Mouse (Mus musculus) mouse embryonic stem cell (cell line): ENCODE data around the gene Plgrkt.

ENCODE experiments used
- in situ Hi-C, 2 experiments: fragments of 300-500 bp; cut with MboI; formaldehyde crosslinking; loops; 1 replicate in 1 of 2; 3 replicates in 1 of 2; pipeline ENCODE4 v1.14.3; 2019 to 2020; ENCODE audit warnings: low sequenced_read_pairs in 2 of 2, low pct_unique_long_range_greater_than_20kb in 1 of 2, mixed read lengths in 1 of 2; ENCODE audit not compliant: unreplicated experiment in 1 of 2

Gene Plgrkt

GRCm38 (mm10) chr19:29385822-29386221, 18.6 kb upstream of the Plgrkt start:
- in situ Hi-C loops, result no loop called here

GRCm38 (mm10) chr19:29384994-29385393, 17.8 kb upstream of the Plgrkt start:
- in situ Hi-C loops, result no loop called here

- in situ Hi-C loops, result no loop called here
These were observed 17.2 kb upstream of the Plgrkt start for GRCm38 (mm10) chr19:29384412-29384811.

GRCm38 (mm10) chr19:29383368-29383767, 16.2 kb upstream of the Plgrkt start:
- in situ Hi-C loops, result no loop called here

GRCm38 (mm10) chr19:29379839-29380603, 12.8 kb upstream of the Plgrkt start:
- in situ Hi-C loops, result no loop called here

- in situ Hi-C loops, result no loop called here
These were observed 9.2 kb upstream of the Plgrkt start for GRCm38 (mm10) chr19:29376382-29376781.

GRCm38 (mm10) chr19:29374947-29375346, 7.8 kb upstream of the Plgrkt start:
- in situ Hi-C loops, result loop anchor here in 1 of 2 experiments (25.0 kb wide), 1 partner anchor 588 kb away; no protein-coding TSS in a partner anchor

GRCm38 (mm10) chr19:29373438-29373837, 6.2 kb upstream of the Plgrkt start:
- in situ Hi-C loops, result loop anchor here in 1 of 2 experiments (25.0 kb wide), 1 partner anchor 586 kb away; no protein-coding TSS in a partner anchor

GRCm38 (mm10) chr19:29372621-29373020, 5.4 kb upstream of the Plgrkt start:
- in situ Hi-C loops, result loop anchor here in 1 of 2 experiments (25.0 kb wide), 1 partner anchor 585 kb away; no protein-coding TSS in a partner anchor

GRCm38 (mm10) chr19:29372138-29372537, 4.9 kb upstream of the Plgrkt start:
- in situ Hi-C loops, result loop anchor here in 1 of 2 experiments (25.0 kb wide), 1 partner anchor 585 kb away; no protein-coding TSS in a partner anchor

GRCm38 (mm10) chr19:29371284-29372081, 4.3 kb upstream of the Plgrkt start:
- in situ Hi-C loops, result loop anchor here in 1 of 2 experiments (25.0 kb wide), 1 partner anchor 584 kb away; no protein-coding TSS in a partner anchor

GRCm38 (mm10) chr19:29370545-29371283, 3.5 kb upstream of the Plgrkt start:
- in situ Hi-C loops, result loop anchor here in 1 of 2 experiments (25.0 kb wide), 1 partner anchor 583 kb away; no protein-coding TSS in a partner anchor

- in situ Hi-C loops, result loop anchor here in 1 of 2 experiments (25.0 kb wide), 1 partner anchor 583 kb away; no protein-coding TSS in a partner anchor
These were observed 2.9 kb upstream of the Plgrkt start for GRCm38 (mm10) chr19:29370112-29370511.

GRCm38 (mm10) chr19:29368671-29369309, 1.6 kb upstream of the Plgrkt start:
- in situ Hi-C loops, result loop anchor here in 1 of 2 experiments (25.0 kb wide), 1 partner anchor 581 kb away; no protein-coding TSS in a partner anchor

- in situ Hi-C loops, result loop anchor here in 1 of 2 experiments (25.0 kb wide), 1 partner anchor 581 kb away; no protein-coding TSS in a partner anchor
These were observed 851 bp upstream of the Plgrkt start for GRCm38 (mm10) chr19:29368041-29368440.

- in situ Hi-C loops, result loop anchor here in 1 of 2 experiments (25.0 kb wide), 1 partner anchor 579 kb away; no protein-coding TSS in a partner anchor
These were observed 793 bp downstream of the Plgrkt start for GRCm38 (mm10) chr19:29366226-29366968.

GRCm38 (mm10) chr19:29365105-29365504, 2.1 kb downstream of the Plgrkt start:
- in situ Hi-C loops, result loop anchor here in 1 of 2 experiments (25.0 kb wide), 1 partner anchor 578 kb away; no protein-coding TSS in a partner anchor
